Mouse (Mus musculus): ENCODE measurements at regions not wholly inside any gene's neighbourhood (a gene's known extent, or its start where the extent isn't known, plus 50 kb on each side); places are given as distances from the start of the nearest gene placed in this dataset.

DNA sequence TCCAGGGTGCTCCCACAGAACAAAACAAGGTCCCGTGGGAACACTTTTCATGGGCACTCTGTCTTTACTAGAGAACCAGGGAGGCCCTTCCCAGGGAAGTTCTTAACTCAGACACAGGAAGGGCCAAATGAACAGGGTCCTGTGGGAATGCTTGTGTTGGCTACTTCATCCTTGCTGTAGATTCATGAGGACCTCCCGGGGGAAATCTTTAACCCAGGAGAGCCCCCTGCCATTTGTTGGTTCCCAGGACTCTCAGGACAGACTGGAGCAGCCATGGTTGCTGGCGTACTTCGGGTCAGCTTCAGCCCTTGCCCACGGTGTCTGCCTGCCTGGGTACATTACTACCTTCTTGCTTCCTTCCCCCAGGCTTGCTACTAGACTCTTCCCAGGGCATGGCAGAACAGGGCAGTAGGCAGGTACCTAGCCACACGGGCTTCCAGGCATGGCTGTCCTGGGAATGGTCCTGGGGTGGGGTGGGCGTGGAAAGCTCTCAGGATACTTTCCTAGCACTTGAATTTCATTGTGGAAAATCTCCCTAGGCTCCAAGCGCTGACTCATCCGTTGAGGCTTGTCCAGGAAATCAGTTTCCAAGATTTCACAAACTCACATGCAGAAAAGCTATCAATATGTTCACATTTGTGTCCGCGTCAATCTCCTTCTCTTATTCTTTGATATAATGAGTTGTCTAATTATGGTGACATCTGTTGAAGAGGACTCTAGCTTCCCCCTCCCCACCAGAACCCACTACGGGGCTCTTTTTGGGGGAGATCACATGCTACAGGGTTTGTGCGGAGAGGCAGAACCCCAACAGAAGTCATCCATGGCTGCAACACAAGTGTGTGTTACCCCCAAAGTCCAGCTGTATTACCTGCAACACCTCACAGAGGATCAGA, 148.6 kb downstream of the Sec61b start:
- DNase-seq (ENCODE audit: low read depth, low spot score): peak; percentile 45

DNA sequence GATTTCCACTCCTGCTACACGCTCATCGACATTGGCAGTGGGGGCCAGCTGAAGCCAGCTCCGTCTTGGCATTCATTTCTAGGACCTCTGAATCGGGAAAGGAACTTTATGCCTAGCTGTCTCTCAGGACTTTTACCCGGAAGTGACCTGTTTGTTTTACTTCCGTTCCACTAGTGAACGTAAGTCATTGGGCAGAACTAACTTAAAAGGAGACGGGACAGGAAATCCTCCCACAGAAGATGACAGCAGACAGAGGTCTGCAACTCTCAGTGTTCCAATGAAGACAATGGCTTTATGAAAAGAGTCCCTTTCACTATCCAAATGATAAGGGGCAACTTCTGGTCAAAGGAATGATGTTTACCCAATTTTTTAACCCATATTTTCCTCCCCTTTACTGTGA, 155.5 kb downstream of the Sec61b start:
- DNase-seq (ENCODE audit: low read depth, low spot score): no peak

GRCm38 (mm10) chr4:47630427-47630826, 156.0 kb downstream of the Sec61b start:
- no peak for DNase-seq (ENCODE audit: low read depth, low spot score)

DNA sequence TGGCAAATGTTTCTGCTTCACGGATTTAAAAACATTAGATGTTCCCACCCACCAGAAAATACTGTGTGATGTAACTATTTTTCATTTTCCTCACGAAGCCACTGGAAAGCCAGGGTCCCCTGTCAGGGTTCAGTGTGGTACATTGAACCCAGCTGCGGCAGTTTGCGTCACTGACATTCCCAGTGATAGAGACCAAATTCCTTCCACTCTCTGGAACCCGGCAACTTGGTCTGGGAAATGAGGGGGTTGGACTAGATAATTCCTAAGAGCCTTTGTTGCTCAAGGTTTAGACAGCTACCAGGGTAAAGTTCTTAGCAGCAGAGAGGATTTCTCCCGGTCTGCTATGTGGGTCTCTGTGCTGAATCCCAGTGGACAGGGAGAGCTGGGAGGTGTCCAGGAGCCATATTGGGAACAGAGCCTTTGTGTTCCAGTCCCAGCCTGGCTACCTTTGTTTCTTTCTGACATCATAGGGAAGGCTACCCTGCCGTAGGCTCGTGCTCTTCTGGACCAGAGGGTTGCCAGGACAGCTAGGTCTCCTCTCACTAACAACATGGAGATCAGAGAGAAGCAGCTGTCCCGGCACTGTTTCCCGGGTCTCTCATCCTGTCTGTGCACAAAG, 164.5 kb downstream of the Sec61b start:
- no peak for DNase-seq (ENCODE audit: low read depth, low spot score)

GRCm38 (mm10) chr4:47645093-47645492, 170.6 kb downstream of the Sec61b start:
- no peak for DNase-seq (ENCODE audit: low read depth, low spot score)

GRCm38 (mm10) chr4:47648701-47649100, 174.2 kb downstream of the Sec61b start:
- peak; percentile 8 for DNase-seq (ENCODE audit: low read depth, low spot score)

- no peak for DNase-seq (ENCODE audit: low read depth, low spot score)
These were observed 175.5 kb downstream of the Sec61b start for GRCm38 (mm10) chr4:47649951-47650350.

DNA sequence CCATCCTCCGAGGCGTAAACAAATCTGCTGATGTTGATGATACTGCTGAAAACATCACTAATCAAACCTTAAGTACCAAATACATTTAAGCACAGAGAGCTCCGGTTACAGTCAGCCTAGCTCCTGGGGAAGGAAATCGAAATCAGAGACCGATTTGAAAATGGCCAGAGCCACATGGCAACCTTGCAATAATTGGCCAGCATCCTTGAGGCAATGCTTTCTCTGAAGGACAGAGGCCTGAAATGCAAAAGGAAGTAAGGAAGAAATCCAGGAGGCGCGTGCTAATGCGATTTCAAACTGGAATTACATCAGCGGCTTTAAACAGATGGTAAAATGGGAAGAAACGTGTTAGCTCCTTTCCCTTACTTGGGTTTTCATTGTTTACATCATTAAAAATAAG, 177.1 kb downstream of the Sec61b start:
- DNase-seq (ENCODE audit: low read depth, low spot score): peak; percentile 18

DNA sequence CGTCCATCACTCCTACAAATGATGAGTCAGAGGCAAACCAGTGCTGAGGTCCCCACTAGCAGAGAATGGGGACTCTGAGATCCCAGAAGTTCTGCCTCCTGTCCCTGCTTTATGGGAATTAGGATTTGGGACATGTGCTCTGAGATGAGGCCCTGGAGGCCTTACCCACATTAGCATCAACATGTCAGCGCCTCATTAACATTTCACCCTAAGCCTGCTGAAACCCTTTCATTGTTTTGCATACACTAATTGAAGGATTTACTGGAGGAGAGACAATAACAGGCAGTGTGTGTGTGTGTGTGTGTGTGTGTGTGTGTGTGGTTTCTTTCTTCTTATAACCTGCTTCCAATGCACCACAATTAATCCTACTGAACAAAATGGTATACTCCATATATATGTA, 178.7 kb downstream of the Sec61b start:
- DNase-seq (ENCODE audit: low read depth, low spot score): no peak

GRCm38 (mm10) chr4:47669519-47669918, 195.1 kb downstream of the Sec61b start:
- no peak for DNase-seq (ENCODE audit: low read depth, low spot score)

- DNase-seq (ENCODE audit: low read depth, low spot score): peak; percentile 19
These were observed 196.0 kb downstream of the Sec61b start for GRCm38 (mm10) chr4:47670476-47670875.

DNA sequence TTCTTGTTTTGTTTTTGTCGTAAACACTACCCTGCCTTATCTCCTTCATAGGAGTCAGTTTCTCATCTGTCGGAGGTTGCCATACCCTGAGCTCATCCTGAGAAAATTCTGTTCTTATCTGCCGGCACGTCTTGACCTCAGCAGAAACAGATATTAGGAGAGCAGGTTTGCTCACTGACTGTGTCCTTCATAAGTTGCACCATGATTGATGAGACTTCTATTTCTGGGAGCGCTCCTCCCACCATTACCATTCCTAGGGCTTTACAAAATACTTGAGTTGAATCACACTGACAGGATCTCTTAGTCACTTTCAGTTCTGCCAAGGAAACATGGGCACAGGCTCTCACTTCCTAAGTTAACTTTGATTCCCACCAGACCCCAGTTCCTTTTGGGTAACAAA, 196.9 kb downstream of the Sec61b start:
- no peak for DNase-seq (ENCODE audit: low read depth, low spot score)

DNA sequence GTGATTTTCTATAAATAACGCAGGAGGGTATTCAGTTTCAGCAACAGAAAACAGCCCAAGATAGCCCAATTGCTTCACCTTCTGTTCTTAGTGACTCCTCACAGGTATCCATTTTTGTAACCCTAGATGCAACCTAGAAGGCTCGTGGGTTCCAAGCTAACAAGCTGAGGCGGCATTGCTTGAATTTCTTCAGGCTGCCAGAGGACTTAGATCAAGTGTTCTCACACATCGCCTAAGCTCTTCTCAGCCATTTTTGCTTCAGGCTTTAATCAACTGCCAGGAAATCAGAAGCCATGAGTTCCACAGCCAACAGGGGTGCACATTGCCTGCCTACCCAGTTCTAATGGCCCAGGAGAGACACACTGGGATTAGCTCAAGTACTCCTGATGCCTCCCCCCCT, 206.7 kb downstream of the Sec61b start:
- DNase-seq (ENCODE audit: low read depth, low spot score): no peak

DNA sequence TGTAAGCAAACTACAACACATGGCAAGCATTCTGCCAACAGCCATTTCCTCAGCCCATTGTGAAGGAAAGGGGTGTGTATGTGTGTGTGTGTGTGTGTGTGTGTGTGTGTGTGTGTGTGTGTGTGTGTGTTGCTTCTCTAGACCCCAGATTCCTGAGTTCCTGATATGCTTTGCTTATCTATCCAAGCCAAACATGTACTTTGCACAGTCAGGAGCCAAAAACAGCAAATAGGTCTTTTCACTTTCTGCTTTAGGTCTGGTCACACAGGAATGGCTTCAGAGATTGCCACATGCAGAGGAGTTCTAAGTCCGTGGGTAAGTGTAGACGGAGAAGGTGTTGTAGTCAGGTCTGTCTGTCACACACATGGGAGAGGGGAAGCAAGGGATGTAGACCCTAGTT, 216.7 kb downstream of the Sec61b start:
- DNase-seq (ENCODE audit: low read depth, low spot score): no peak

DNA sequence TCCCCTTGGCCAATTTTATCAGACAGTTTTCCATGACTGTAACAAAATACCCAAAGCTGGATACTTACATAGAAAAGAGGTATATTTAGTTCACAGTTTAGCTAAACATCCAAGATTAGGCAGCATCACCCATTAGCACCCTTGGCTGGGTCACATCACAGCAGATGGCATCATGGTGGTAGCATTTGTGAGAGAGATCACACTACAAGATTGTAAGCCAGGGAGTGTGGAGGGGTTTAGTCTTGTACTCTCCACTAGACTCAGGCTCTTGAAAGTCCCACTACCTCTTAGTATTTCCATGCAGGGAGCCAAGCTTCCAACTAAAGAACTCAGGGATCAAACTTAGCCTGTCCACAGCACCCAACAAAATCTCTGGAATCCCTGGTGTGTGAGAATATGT, 218.2 kb downstream of the Sec61b start:
- DNase-seq (ENCODE audit: low read depth, low spot score): peak; percentile 21

DNA sequence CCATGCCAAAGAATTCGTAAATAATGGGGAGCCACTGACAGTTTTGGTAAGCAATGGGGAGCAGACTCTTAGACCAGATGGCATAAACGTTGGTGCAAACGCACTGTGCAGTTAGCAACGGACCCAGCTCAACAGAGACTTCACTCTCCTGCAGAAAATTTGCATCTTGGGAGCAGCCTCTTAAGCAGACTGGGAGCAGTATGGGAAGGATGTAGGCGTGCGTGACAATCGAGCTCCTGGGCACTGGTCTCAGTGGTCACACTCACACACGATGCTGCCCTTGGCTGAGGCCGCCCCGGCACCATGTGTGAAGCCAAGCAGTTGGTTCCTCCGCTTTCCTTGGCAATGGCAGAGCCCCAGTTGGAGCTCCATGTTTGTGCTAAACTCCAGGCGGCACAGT, 218.8 kb downstream of the Sec61b start:
- DNase-seq (ENCODE audit: low read depth, low spot score): peak; percentile 80

- peak; percentile 22 for DNase-seq (ENCODE audit: low read depth, low spot score)
These were observed 222.6 kb downstream of the Sec61b start for GRCm38 (mm10) chr4:47697071-47697470.

GRCm38 (mm10) chr4:47698514-47698913, 224.1 kb downstream of the Sec61b start:
- peak; percentile 71 for DNase-seq (ENCODE audit: low read depth, low spot score)

DNA sequence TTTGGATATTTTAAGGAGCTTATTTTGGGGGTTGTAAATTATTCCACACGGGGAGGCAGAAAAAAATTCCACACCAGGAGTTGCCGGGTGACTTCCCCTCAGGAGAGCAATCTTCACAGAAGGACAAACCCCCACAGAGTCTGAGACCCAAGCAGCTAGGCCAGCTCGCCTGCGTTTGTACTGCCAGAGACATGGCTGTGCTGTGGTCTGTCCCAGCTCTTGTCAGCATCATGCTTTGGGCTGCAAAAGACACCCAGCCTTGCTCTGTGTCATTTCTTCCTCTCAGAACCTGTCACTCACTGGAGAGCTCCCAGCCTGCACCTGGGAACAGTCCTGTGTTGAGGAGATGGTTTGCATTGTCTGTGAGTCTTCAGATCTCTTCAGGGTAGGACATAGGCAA, 224.5 kb downstream of the Sec61b start:
- DNase-seq (ENCODE audit: low read depth, low spot score): peak; percentile 59

DNA sequence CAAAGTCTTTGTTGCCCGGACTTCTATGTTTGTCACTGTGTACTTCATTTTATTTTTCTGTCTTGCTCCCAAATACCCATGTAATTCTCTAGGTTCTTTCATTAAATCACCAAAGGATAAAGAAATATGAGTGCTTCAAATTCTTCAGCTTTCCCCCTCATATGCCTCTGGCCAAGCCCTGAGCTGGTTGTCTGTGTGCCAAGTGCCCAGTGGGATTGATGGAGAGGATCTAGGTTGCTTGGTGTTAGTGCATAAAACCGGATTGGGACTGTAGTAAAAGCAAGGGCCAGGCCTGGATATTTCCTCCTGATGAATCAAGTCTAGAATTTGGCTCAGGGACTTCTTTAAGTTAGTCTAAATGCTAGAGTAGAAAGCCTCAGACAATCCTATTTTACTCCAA, 229.0 kb downstream of the Sec61b start:
- peak; percentile 31 for DNase-seq (ENCODE audit: low read depth, low spot score)

- DNase-seq (ENCODE audit: low read depth, low spot score): no peak
These were observed 230.1 kb downstream of the Sec61b start for GRCm38 (mm10) chr4:47704607-47705006.

DNA sequence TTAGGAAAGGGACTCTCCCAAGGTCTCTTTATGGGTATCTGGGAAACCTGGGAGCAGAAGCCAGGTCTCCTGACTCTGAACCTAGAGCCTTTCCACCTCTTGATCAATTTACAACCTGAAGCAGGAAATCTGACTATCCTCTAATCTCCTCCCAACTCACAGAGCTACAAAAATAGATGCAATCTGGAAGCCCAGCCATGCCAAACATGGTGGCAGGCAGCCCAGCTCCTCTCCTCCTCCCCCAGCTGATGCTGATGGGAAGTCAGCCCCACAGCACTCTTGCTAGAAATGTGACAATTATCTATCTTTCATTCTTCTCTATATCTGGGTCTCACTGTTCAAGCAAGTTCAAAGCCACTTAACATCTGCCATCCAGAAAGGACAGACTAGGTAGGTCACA, 233.5 kb downstream of the Sec61b start:
- peak; percentile 97 for DNase-seq (ENCODE audit: low read depth, low spot score)

GRCm38 (mm10) chr4:47713387-47713786, 238.9 kb downstream of the Sec61b start:
- DNase-seq (ENCODE audit: low read depth, low spot score): peak; percentile 36
